Mouse (Mus musculus) spleen, adult 10 weeks (tissue): Measurements from ENCODE around the gene Sema6b. TPM values are rescaled to one million over a fixed set of nuclear protein-coding genes. Genes with fewer than 3 reads are reported as not detected.

Source experiments
- polyA plus RNA-seq: library from polyadenylated mRNA; stranded (reverse); fragments of 350-450 nt; fragmentation: Illumina TruSeq; extraction: RNeasy Lipid Tissue Mini Kit (QIAGEN cat#74804); gene quantifications from one replicate; pipeline ENCODE4 v1.2.3, GENCODE M21; 2015; ENCODE audit warnings: low replicate concordance; ENCODE audit not compliant: insufficient read depth

Gene Sema6b
- polyA plus RNA-seq, result 0.68 TPM

GRCm38 (mm10) chr17:56139858-56140595 is at the start of gene Sema6b:
Gene Sema6b (minus strand): TSS chr17:56140343.

GRCm38 (mm10) chr17:56183658-56184103 is 43.5 kb upstream of the Sema6b start, which contains the start of gene Mydgf:
Gene Mydgf (minus strand): TSS chr17:56183920.

GRCm38 (mm10) chr17:56162231-56162774 is 22.2 kb upstream of the Sema6b start, which contains the start of gene Tnfaip8l1:
Gene Tnfaip8l1 (plus strand): TSS chr17:56162477.

GRCm38 (mm10) chr17:56121826-56122225 is 18.3 kb downstream of the Sema6b start, which contains the start of gene Lrg1:
Gene Lrg1 (minus strand): TSS chr17:56122001.

GRCm38 (mm10) chr17:56117251-56117710 is 22.9 kb downstream of the Sema6b start, which contains the start of gene Plin5:
Gene Plin5 (minus strand): TSS chr17:56117596.

GRCm38 (mm10) chr17:56109219-56110051 is 30.7 kb downstream of the Sema6b start, which contains the start of gene Plin4:
Gene Plin4 (minus strand): TSS chr17:56109803.

GRCm38 (mm10) chr17:56078880-56079795 is 61.0 kb downstream of the Sema6b start, which contains the start of gene Hdgfl2:
Gene Hdgfl2 (plus strand): TSS chr17:56079634.

GRCm38 (mm10) chr17:56074827-56075208 is 65.3 kb downstream of the Sema6b start, which contains the start of gene Ubxn6:
Gene Ubxn6 (minus strand): TSS chr17:56075028.

Other genes starting within 250 kb of the Sema6b start
- gene Zfp959, start 248.2 kb downstream of the Sema6b start, polyA plus RNA-seq, result 42.3 TPM
- 12.5 TPM for gene Zfp119b, start 190.8 kb downstream of the Sema6b start, polyA plus RNA-seq
- 13.5 TPM for gene Ebi3, start 187.7 kb downstream of the Sema6b start, polyA plus RNA-seq
- 8.8 TPM for gene Yju2, start 181.2 kb downstream of the Sema6b start, polyA plus RNA-seq
- gene Shd, start 169.9 kb downstream of the Sema6b start, polyA plus RNA-seq, result not detected
- gene Fsd1, start 153.8 kb downstream of the Sema6b start, polyA plus RNA-seq, result not detected
- gene Stap2, start 134.8 kb downstream of the Sema6b start, polyA plus RNA-seq, result 12.9 TPM
- 21.5 TPM for gene Mpnd, start 134.6 kb downstream of the Sema6b start, polyA plus RNA-seq
- 21.0 TPM for gene Sh3gl1, start 103.7 kb downstream of the Sema6b start, polyA plus RNA-seq
- gene Chaf1a, start 99.9 kb downstream of the Sema6b start, polyA plus RNA-seq, result 5.2 TPM
- 30.8 TPM for gene Ubxn6, start 65.3 kb downstream of the Sema6b start, polyA plus RNA-seq
- gene Hdgfl2, start 60.7 kb downstream of the Sema6b start, polyA plus RNA-seq, result 31.1 TPM
- gene Plin4, start 30.5 kb downstream of the Sema6b start, polyA plus RNA-seq, result 0.64 TPM
- gene Plin5, start 22.7 kb downstream of the Sema6b start, polyA plus RNA-seq, result 0.11 TPM
- gene Lrg1, start 18.3 kb downstream of the Sema6b start, polyA plus RNA-seq, result 2.1 TPM
- 4.4 TPM for gene Tnfaip8l1, start 22.1 kb upstream of the Sema6b start, polyA plus RNA-seq
- gene Mydgf, start 43.6 kb upstream of the Sema6b start, polyA plus RNA-seq, result 20.5 TPM
- 9.1 TPM for gene Dpp9, start 78.6 kb upstream of the Sema6b start, polyA plus RNA-seq
- gene Fem1a, start 116.5 kb upstream of the Sema6b start, polyA plus RNA-seq, result 16.3 TPM
- 9.6 TPM for gene Ticam1, start 136.4 kb upstream of the Sema6b start, polyA plus RNA-seq
- 8.6 TPM for gene Plin3, start 152.5 kb upstream of the Sema6b start, polyA plus RNA-seq
- not detected for gene Arrdc5, start 159.9 kb upstream of the Sema6b start, polyA plus RNA-seq
- 15.7 TPM for gene Uhrf1, start 163.0 kb upstream of the Sema6b start, polyA plus RNA-seq
- gene Kdm4b, start 185.7 kb upstream of the Sema6b start, polyA plus RNA-seq, result 13.3 TPM